Mouse (Mus musculus) left cerebral cortex, postnatal 14 days (tissue): ENCODE measurements at regions not wholly inside any gene's neighbourhood (a gene's known extent, or its start where the extent isn't known, plus 50 kb on each side); places are given as distances from the start of the nearest gene placed in this dataset.

ENCODE experiments used
- DNase-seq, 2 experiments: peaks; one replicate each; pipeline ENCODE4 v3.0.0; 2021 to 2022; ENCODE audit warnings: low spot score in 2 of 2, mixed read lengths in 1 of 2
- intact Hi-C: fragments of 180-260 bp; cut with DNase I; formaldehyde crosslinking; loops from one replicate; pipeline ENCODE4 v1.15.1; 2025

GRCm38 (mm10) chr5:74846674-74847073 lies 144.0 kb upstream of the Lnx1 start:
- peak in 1 of 2 experiments; percentile 25 for DNase-seq
- intact Hi-C loops: no loop called here

- intact Hi-C loops: no loop called here
- no peak for DNase-seq
These were observed 131.7 kb upstream of the Lnx1 start for GRCm38 (mm10) chr5:74834401-74834800.

- intact Hi-C loops: no loop called here
- no peak for DNase-seq
These were observed 131.2 kb upstream of the Lnx1 start for GRCm38 (mm10) chr5:74833887-74834286.

GRCm38 (mm10) chr5:74832011-74832410 lies 129.3 kb upstream of the Lnx1 start:
- intact Hi-C loops: no loop called here
- DNase-seq: peak; percentile 27 to 28

- intact Hi-C loops: no loop called here
- no peak for DNase-seq
These were observed 127.9 kb upstream of the Lnx1 start for GRCm38 (mm10) chr5:74830646-74831045.

GRCm38 (mm10) chr5:74829003-74829402 lies 126.3 kb upstream of the Lnx1 start:
- intact Hi-C loops: no loop called here
- no peak for DNase-seq

GRCm38 (mm10) chr5:74827944-74828343 lies 125.2 kb upstream of the Lnx1 start:
- no peak for DNase-seq
- intact Hi-C loops: no loop called here

- intact Hi-C loops: no loop called here
- DNase-seq: no peak
These were observed 123.0 kb upstream of the Lnx1 start for GRCm38 (mm10) chr5:74825517-74826254.

GRCm38 (mm10) chr5:74823719-74824118 lies 121.0 kb upstream of the Lnx1 start:
- DNase-seq: no peak
- intact Hi-C loops: no loop called here

- intact Hi-C loops: no loop called here
- no peak for DNase-seq
These were observed 119.3 kb upstream of the Lnx1 start for GRCm38 (mm10) chr5:74821969-74822368.

- intact Hi-C loops: no loop called here
- DNase-seq: no peak
These were observed 113.8 kb upstream of the Lnx1 start for GRCm38 (mm10) chr5:74816523-74816922.

GRCm38 (mm10) chr5:74813396-74813795 lies 110.7 kb upstream of the Lnx1 start:
- intact Hi-C loops: no loop called here
- DNase-seq: no peak

GRCm38 (mm10) chr5:74811046-74811445 lies 108.3 kb upstream of the Lnx1 start:
- intact Hi-C loops: no loop called here
- no peak for DNase-seq

- DNase-seq: no peak
- intact Hi-C loops: no loop called here
These were observed 105.0 kb upstream of the Lnx1 start for GRCm38 (mm10) chr5:74807581-74808221.

- no peak for DNase-seq
- intact Hi-C loops: no loop called here
These were observed 99.2 kb upstream of the Lnx1 start for GRCm38 (mm10) chr5:74801946-74802345.

GRCm38 (mm10) chr5:74800351-74800750 lies 97.6 kb upstream of the Lnx1 start:
- intact Hi-C loops: no loop called here
- peak; percentile 9 to 27 for DNase-seq

- intact Hi-C loops: loop anchor here (5.0 kb wide), 1 partner anchor 356 kb away; the partner anchor contains the start of gene Pdgfra
- peak; percentile 40 to 53 for DNase-seq
These were observed 93.8 kb upstream of the Lnx1 start for GRCm38 (mm10) chr5:74796421-74797067.

GRCm38 (mm10) chr5:74794726-74795125 lies 92.0 kb upstream of the Lnx1 start:
- intact Hi-C loops: loop anchor here (5.0 kb wide), 2 partner anchors 148 to 358 kb away; partner anchors contain the start of gene Pdgfra
- DNase-seq: no peak

GRCm38 (mm10) chr5:74793431-74793830 lies 90.7 kb upstream of the Lnx1 start:
- no peak for DNase-seq
- intact Hi-C loops: loop anchor here (5.0 kb wide), 1 partner anchor 149 kb away; no protein-coding TSS in a partner anchor

GRCm38 (mm10) chr5:74792936-74793335 lies 90.2 kb upstream of the Lnx1 start:
- intact Hi-C loops: loop anchor here (5.0 kb wide), 1 partner anchor 149 kb away; no protein-coding TSS in a partner anchor
- DNase-seq: no peak
